Mouse (Mus musculus) c-Kit-positive CD71-negative TER-119-negative erythroid progenitor cells, embryonic 14.5 days (primary cell): ENCODE measurements around the gene Gm49333.
"Not testable (repeated sequence)": the region's sequence is repeated elsewhere in the genome, so short reads cannot be mapped to it uniquely, and the experiment has no call there.

ENCODE experiments used
- DNase-seq: peaks from one replicate; pipeline ENCODE4 v3.0.0-alpha.2; 2013; ENCODE audit warnings: low read depth

The Gm49333 gene

GRCm38 (mm10) chr16:20628871-20629391, 17.5 kb downstream of the Gm49333 start:
- DNase-seq, result no peak

GRCm38 (mm10) chr16:20629731-20630634, 18.6 kb downstream of the Gm49333 start, which contains the start of gene Ece2:
Gene Ece2, plus strand, starts transcription at chr16:20629828.
- no peak for DNase-seq

GRCm38 (mm10) chr16:20637410-20637809, 26.0 kb downstream of the Gm49333 start:
- DNase-seq, result no peak

- no peak for DNase-seq
Observed at GRCm38 (mm10) chr16:20638367-20638766, 27.0 kb downstream of the Gm49333 start.

GRCm38 (mm10) chr16:20642161-20642560, 30.8 kb downstream of the Gm49333 start:
- no peak for DNase-seq

- DNase-seq, result no peak
Observed at GRCm38 (mm10) chr16:20643911-20644310, 32.5 kb downstream of the Gm49333 start.

GRCm38 (mm10) chr16:20651076-20651946, 39.9 kb downstream of the Gm49333 start, which contains the start of gene Psmd2:
Gene Psmd2, plus strand, starts transcription at chr16:20651652.
- DNase-seq, result peak; percentile 85

- no peak for DNase-seq
Observed at GRCm38 (mm10) chr16:20651947-20652310, 40.5 kb downstream of the Gm49333 start.

GRCm38 (mm10) chr16:20653315-20653714, 41.9 kb downstream of the Gm49333 start:
- no peak for DNase-seq

GRCm38 (mm10) chr16:20657661-20658060, 46.3 kb downstream of the Gm49333 start:
- DNase-seq, result no peak

GRCm38 (mm10) chr16:20668013-20668412, 56.6 kb downstream of the Gm49333 start, which contains the start of gene Eif4g1:
Gene Eif4g1, plus strand, starts transcription at chr16:20668313.
- DNase-seq, result not testable (repeated sequence)

- DNase-seq, result no peak
Observed at GRCm38 (mm10) chr16:20670291-20670690, 58.9 kb downstream of the Gm49333 start.

- DNase-seq, result no peak
Observed at GRCm38 (mm10) chr16:20671886-20672285, 60.5 kb downstream of the Gm49333 start.

GRCm38 (mm10) chr16:20672500-20672902, 61.1 kb downstream of the Gm49333 start:
- DNase-seq, result peak; percentile 90

- DNase-seq, result no peak
Observed at GRCm38 (mm10) chr16:20672965-20673705, 61.7 kb downstream of the Gm49333 start.

- no peak for DNase-seq
Observed at GRCm38 (mm10) chr16:20673706-20674303, 62.4 kb downstream of the Gm49333 start.

GRCm38 (mm10) chr16:20675213-20675612, 63.8 kb downstream of the Gm49333 start:
- no peak for DNase-seq

GRCm38 (mm10) chr16:20676702-20677101, 65.3 kb downstream of the Gm49333 start:
- DNase-seq, result no peak

GRCm38 (mm10) chr16:20677380-20677779, 66.0 kb downstream of the Gm49333 start:
- DNase-seq, result no peak

GRCm38 (mm10) chr16:20677974-20678675, 66.7 kb downstream of the Gm49333 start:
- no peak for DNase-seq
